Mouse (Mus musculus): ENCODE results near the gene Cmtr1.

Cmtr1 gene

DNA sequence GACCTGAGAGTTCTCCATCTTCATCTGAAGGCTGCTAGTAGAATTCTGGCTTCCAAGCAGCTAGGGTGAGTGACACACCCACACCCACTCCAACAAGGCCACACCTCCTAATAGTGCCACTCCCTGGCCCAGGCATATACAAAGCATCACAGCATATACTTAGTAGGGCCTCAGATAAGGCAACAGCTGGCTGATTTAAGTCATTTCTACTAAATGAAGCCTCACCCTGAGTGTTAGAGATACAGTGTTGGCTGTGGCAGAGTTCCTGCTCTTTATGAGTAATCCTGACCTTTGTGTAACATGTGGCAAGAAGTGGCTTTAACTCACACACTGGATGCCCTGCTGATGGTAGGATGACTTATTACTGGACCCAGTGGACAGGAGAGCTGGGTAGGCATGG is 9.5 kb downstream of the Cmtr1 start:
- no peak for DNase-seq (ENCODE audit: low spot score)

DNA sequence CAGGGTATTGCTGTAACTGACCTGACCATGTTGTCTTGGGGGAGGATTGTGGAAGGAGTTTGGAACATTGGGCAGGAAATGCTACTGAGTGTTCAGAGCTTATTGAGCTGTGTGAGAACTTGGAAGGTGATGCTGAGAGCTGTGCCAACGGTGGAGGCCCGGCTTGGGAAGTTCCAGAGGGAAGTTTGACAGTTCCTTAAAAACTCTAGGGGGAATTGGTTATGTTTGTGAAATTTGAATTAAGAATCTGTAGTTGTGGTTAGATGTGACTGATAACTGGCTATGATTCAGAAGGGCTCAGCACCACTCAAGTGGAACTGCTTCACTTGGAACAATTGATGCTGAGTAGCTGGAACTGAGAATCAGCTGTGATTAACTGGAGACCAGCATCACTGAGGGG is 10.6 kb downstream of the Cmtr1 start:
- no peak for DNase-seq (ENCODE audit: low spot score)

DNA sequence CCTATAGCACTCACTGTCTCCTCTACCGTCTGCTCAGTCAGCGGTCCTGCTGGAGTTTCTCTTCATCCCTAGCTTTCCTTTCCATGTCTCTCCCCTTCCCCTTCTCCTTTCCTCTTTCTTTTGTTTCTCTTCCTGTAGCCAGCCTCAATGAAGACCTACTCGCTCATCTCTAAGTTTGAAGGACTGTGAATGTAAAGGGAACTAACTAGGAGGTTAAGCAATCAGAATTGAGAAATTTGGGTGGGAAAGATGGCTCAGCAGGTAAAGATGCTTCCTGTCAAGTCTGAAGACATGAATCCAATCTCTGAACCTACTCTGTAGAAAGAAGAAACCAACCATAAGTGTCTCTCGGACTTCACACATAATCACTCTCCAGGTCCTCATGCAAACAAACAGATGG is 12.9 kb downstream of the Cmtr1 start:
- no peak for DNase-seq (ENCODE audit: low spot score)

DNA sequence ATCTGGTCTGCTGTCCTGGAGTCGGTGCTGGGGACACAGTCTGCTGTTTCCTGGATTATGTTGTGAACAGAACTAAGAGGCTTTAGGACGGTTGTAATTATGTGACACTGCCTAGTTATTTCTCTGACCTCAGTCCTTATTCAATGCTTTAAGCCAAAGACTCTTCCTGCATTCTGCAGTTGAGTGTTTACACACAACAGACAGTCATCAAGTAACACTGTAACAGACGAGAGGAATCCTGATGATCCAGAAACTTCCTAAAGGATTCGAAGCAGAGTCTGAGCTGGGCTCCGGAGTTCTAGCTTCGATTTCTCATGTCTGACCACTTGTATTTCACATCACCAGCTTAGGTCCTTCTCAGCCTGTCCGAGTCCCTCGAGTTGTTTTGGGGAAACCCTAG is 18.1 kb downstream of the Cmtr1 start:
- DNase-seq (ENCODE audit: low spot score): no peak

DNA sequence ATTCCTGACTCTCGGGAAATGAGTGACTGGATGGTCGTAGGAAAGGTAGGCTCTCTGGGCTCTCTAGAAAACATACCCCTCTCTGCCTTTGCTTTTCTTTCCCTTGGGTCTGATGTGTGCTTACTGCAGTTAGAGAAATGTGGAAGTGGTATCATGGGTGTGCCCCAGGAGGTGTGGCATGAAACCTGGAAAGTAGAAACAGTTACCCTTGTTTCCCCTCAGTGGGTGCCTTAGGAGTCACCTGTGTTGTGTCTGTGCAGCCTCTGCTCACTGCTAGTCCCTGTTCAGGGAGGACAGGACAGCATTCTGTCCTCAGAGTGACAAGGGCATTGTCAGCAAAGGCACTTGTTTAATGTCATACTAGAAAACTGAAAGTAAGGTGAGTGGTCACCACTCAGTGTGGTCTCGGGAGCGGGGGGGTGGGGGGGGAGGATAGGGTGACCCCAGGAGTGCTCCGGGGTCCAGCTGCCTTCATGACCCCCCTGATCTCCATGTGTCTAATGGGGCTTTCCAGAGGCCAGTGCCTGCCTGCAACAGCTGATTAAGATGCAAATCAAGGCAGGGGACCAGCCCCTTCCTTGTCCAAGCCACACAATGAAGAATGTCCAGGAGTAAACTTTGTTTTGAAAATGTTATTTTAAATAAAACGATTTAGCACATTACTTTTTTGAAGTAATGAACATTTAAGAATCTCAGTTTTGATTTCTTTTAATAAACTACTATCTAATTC is 18.8 kb downstream of the Cmtr1 start:
- no peak for DNase-seq (ENCODE audit: low spot score)

DNA sequence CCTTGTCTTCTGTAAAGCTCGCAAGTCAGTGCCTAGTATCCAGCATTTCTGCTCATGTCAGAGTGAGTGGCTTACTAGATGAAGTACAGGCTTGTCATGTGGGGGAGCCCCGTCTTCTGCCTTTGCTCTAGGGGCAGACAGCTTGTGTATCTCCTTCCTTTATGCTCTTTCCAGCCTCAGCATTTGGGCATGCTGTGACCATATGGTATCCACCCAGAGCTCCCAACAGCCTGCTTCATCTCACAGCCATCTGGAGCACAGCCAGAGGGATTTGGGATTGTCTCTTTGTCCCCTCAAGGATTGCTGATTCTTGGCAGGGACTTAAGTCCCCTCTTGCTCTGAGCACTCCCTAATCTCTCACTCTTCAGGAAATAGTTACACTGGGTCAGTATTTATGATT is 19.8 kb downstream of the Cmtr1 start:
- no peak for DNase-seq (ENCODE audit: low spot score)

DNA sequence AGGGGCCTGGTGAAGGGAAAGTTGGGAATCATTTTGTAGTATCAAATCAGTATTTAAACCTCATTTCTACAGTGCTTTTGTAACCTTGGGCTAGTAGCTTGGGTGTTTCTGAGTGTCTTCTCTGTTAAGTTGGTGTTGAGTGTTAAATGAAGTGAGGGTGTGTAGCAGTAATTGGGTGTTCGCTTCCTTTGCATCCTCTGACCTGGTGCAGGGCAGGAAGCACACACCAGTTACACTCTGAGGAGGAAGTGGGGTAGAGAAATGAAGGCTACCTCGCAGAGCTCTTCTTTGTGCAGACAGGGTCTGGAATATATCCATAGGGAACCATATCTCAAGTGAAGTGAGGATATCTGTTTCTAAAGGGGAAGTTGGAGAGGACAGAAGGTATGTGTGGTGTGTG is 20.5 kb downstream of the Cmtr1 start:
- DNase-seq (ENCODE audit: low spot score): no peak

DNA sequence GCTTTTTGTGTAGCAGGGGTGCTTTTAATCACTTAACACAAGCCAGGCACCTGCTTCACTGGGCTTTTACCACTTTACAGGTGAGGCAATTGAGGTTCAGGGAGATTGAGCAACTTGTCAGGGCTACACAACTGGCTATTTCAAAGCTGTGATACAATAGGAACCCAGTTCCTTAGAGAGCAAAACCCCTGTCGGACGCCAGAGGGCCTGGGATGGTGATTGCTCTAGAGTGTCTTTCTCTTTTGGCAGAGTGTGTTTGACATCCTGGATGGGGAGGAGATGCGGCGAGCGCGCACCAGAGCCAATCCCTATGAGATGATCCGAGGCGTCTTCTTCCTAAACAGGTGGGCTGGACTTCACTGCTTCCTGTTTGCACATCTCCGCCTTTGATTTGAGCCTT is 21.3 kb downstream of the Cmtr1 start:
- no peak for DNase-seq (ENCODE audit: low spot score)

DNA sequence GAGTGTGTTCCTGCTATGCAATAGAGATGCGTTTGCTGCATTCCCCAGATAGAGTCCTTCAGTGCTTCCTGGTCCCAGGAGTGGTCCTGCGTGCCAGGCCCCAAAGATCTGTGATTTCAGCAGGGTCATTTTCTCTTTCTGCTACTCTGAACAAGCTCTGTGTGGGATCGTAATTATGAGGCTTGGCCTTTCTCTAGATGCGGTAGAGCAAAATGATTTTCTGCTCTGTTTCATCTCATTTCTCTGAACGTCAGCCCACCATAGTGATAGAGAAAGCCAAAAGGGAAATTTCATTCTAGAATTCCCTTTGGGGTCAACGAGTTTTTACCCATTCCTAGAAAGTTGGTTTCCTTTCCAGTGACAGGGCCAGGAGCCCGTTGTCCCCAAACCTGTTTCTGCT is 21.9 kb downstream of the Cmtr1 start:
- no peak for DNase-seq (ENCODE audit: low spot score)

DNA sequence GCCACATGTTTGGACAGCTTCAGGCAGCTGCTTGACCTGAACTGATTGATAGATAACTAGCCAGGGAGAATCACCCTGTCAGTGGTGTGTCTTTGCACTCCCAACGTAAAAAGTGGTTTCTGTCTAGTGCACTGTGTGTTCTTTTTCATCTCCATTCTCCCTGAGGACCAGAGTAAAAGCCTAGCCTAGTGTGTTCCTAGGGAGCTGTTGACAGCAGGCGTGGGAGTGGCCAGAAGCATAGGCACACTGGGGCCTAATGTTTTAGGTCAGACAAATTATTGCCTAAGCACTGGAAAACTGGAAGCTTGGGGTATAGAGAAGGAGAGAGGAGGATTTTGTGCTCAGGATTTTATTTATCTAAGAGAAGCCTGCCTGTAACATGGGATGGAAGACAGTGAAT is 22.7 kb downstream of the Cmtr1 start:
- no peak for DNase-seq (ENCODE audit: low spot score)

DNA sequence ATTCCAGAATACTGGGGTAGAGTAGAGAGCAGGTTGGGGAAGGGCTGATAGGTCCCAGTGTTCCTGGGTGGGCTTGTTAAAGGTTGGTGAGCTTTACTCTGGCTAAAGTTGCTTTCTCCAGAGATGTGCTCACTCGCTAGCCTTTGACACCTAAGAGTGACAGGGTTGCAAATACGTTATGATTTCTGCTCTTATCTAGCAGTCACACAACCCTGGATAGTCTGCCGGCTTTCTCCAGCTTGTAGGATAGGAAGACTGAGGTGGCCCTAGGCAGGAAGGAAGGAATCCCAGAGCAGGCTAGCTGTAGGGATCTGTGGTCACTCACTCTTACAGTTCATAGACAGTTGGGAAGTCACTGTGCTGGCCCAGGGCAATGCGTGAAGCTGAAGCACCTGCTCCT is 23.9 kb downstream of the Cmtr1 start:
- no peak for DNase-seq (ENCODE audit: low spot score)

DNA sequence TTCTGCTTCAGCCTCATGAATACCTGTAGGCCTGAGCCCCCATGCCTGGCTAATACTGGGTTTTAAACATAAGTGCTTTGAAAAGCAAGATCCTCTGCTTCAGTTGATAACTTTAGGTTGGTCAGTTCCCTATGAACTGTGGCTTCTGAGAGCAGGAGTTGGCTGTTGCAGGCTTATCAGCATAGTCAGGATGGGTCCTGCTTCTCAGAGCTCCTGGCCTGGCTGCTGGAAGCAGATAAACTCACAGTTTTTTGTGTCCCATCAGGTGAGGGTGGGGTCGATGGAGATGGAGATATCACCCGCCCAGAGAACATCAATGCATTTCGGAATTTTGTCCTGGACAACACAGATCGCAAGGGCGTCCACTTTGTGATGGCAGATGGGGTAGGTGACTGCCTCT is 26.4 kb downstream of the Cmtr1 start:
- no peak for DNase-seq (ENCODE audit: low spot score)

DNA sequence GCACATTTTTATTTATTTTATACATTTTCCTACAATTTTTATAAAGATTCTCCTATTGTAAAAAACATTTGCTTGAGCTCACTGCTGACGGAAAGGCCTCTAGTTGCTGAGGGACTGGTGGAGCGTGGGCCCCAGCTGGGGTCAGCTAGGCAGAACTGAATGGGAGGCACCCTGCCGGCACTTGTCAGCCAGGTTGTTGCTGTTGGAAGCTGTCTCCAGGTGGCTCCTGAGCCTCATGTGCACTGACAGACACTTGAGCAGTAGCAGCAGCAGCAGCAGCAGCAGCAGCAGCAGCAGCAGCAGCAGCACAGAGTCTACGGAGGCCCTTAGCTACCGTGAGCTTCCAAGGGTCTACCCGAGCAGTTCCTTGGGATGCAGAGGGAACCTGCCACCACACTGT is 27.0 kb downstream of the Cmtr1 start:
- no peak for DNase-seq (ENCODE audit: low spot score)

DNA sequence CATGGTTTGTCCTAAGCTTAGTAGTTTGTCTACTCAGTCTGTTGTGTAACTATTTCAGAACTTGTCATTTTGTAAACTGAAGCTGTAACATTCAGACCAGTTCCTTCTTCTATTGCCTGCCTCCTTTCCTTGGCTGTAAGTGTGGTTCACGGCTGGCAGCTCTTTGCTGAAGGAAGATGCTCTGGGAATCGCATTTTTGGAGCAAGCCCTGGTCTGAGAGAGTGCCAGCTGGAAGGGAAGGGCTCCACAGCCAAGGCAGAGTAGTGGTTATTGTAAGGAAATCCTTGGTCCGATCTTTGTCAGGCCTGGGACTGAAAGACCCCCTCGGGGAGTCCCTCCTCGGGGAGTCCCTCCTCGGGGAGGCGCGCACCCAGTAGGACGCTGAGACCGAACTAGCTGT is 28.2 kb downstream of the Cmtr1 start:
- no peak for DNase-seq (ENCODE audit: low spot score)

DNA sequence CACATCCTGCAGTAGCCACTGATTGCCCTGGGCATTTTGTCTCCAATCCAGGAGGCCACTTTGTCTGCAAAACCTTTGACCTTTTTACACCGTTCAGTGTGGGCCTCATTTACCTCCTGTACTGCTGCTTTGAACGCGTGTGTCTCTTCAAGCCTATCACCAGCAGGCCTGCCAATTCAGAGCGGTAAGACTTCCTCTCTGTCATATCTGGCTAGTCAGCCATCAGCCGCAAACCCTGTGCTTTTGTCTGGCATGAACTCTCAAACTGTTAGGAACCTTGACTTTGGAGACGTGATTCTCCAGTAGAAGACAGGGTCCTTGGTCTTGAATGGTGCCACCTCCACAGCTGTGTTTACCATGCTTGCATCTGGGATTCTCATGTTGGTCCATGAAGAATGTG is 29.9 kb downstream of the Cmtr1 start:
- no peak for DNase-seq (ENCODE audit: low spot score)

DNA sequence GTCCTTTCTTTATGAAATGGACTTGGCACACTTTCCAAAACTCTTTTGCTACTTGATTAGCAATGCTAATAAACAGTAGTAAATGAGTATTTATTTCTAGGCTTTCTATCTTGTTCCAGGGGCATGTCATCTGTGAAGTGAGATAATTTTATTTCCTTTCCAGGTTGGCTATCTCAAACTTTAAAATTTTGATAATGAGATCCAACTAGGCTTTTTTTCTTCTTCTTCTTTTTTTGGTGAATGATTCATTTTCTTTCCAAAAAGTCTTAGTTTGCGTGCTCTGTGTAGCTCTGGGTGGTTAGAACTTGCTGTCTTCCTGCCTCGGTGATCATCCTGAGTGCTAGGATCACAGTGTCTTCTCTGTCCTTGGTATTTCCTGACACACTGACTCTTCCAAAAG is 32.4 kb downstream of the Cmtr1 start:
- no peak for DNase-seq (ENCODE audit: low spot score)

DNA sequence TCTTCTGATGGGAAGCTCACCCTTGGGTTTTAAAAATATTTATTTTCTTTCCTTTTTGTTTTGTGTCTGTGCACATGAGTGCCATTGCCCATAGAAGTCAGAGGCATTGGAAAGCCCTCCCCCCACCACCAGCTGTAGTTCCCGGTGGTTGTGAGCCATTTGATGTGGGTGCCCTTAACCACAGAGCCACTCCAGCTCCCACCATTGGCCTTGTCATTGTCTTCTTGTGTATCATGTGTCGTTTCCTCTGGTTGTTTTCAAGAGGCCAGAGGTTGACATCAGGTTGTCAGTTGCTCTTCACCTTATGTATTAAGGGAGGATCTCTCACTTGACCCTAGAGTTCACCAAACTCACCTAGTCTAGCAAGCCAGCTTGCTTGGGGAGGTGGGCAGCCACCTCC is 33.2 kb downstream of the Cmtr1 start:
- no peak for DNase-seq (ENCODE audit: low spot score)

DNA sequence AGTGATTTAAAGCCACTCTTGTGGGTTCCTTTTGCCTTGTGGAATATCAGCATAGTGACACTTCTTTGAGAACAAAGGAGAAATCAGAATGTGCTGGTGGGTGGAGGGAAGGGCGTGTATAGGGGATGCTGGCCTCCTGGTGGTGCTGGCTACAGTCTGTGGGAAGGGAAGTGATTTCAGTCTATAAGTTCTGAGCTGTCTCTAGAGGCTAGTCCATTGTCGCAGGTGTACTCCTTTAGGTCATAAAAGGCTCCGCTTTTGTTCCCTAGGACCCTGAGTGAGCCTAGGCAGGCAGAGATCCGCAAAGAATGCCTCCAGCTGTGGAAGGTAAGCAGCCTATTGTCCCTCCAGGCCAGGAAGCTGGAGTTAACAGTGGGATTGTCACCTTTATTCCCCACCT is 34.1 kb downstream of the Cmtr1 start:
- DNase-seq (ENCODE audit: low spot score): no peak

DNA sequence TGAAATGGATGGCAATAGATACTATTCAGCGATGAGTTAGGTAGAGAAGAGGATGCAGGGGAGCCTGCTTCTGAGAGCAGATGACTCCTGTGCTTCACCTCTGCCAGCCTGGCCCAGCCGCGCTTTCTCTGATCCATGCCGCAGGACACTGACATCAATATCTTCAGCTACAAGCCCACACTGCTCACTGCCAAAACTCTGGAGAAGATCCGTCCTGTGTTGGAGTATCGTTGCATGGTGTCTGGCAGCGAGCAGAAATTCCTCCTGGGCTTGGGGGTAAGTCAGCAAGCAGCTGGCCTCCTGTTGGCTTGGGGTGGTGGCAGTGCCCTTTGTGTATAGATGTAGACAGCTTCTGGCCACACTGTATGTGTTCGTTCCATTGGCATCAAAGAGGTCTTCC is 36.5 kb downstream of the Cmtr1 start:
- DNase-seq (ENCODE audit: low spot score): no peak

DNA sequence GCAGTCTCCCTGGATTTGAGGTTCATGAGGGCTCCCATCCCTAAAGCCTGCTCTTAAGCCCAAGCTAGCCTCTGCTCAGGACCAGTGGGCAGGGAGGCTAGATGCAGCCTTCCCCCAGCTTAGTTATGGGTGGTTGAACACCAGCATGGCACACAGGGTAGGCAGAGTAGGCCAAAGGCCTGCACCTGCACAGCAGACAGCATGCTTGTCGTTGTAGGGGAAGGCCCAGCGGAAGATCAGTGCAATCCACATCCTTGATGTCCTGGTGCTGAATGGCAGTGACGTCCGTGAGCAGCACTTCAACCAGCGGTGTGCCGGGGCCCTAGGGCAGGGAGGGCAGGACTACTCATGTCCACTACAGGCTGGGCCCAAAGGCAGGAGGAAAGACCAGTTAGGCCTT is 38.0 kb downstream of the Cmtr1 start:
- DNase-seq (ENCODE audit: low spot score): no peak

DNA sequence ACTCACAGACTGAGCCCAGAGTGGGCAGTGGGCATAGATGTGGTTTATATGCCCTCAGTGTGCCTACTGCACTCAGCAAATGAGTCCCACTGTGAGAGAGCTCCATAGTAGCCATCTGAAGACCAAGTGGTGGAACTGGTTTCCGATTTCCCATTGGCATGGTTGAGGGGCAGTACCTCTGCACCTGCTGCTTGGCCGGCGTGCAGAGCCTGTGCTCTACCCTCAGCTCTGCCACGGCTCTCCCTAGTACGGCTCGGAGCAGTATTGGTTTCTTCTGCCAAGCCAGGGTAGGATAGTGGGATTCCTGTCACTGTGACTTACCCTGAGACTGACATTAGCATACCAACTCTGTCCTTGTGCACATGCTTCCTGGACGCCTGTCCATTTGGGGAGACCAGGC is 40.2 kb downstream of the Cmtr1 start:
- no peak for DNase-seq (ENCODE audit: low spot score)

DNA sequence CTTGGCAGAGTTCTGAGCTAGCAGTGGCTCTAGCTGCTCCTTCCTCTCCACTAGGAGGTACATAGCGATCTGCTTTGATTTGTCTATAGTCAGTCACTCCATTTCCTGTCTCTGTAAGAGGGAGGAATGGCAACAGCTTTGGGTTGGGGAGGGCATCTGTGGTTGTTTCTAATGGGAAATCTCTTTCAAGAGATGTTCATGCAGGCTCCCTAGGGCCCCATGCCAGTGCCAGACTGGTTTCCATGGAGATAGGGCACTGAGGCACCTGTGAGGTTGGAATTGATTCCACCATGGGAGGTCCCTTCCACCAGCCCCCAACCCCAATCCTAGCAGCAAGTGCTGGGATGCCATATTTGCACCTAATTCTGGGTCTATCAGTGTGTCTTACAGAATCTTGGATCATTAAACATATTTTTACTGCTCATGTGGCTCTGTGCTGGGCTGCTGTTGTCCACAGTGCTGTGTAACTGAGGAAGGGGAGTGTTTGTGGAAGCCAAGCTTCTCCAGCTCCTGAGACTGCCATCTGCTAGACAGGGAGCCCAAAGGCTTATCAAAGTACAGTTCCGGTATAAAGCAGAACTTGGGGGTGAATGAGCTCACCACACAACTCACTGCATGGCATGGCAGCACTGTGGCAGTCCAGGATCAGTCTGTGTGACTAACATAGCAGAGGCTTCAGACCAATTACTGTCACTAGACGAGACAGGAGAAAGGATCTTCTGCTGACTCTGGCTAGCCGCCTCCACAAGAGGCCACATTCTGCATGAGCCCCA is 42.7 kb downstream of the Cmtr1 start:
- DNase-seq (ENCODE audit: low spot score): no peak

DNA sequence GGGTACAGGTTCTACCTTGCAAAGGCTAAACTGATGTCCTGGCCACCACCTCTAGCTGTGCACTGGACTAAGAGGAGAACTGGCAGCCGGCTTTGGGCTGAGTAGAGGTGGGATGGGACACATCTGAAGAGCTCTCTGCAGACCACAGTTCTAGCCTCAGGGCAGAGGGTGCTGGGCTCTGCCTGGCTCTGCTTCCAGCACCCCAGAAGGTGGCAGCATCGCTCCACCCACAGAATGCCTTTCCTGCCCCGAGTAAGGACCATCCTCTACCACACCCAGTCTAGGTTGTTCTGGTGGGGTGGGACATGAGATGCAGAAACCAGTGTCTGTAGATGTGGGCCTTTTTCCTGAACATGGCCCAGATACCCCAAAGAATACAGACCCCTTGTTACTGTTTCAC is 44.4 kb downstream of the Cmtr1 start:
- DNase-seq (ENCODE audit: low spot score): peak; percentile 67

DNA sequence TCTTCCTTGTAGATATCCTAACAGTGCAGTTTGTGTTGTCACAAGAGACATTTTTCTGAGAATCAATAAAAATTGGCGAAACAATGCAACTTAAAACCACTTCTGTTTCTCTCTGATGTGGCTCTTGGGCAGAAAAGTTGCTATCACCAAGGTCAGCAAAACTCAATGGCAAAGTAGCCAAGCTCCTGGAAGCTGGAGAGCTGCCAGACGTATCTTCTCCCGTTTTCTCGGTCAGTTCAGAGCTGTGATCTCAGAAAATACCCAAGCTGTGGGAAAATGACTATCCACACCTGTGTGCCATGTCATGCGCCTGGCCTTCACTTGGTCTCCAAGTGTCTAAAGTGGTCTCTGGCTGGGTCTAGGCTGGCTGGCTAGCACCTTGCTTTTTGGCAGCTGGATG is 45.5 kb downstream of the Cmtr1 start:
- DNase-seq (ENCODE audit: low spot score): peak; percentile 41
